Mouse (Mus musculus) cerebellum, adult 9-11 months (tissue): Measurements from ENCODE around the gene Defa2.
"Not testable (repeated sequence)": the region's sequence is repeated elsewhere in the genome, so short reads cannot be mapped to it uniquely, and the experiment has no call there.

ENCODE experiments used
- DNase-seq: peaks from one replicate; pipeline ENCODE4 v3.0.0; 2022

Gene Defa2

DNA sequence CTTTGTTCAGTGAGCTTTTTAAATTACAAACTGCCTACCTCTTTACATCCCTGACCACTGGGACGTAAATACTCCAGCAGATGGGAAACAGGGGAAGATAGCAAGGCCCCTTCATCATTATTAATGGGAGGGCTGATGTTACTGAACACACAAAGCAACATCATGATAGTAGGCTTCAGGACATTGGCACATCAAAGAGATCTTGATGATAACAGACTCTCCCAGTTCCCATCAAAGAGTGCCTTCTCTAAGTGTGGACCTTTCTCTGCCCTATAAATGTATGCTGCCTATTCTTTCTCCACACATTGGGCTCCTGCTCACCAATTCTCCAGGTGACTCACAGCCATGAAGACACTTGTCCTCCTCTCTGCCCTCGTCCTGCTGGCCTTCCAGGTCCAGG, at the start of gene Defa2:
TSS of gene Defa2 (plus strand) at position 301 of the 400 bp plus-strand sequence.
- not testable (repeated sequence) for DNase-seq

GRCm38 (mm10) chr8:21391511-21391910, 13.2 kb downstream of the Defa2 start, which contains the start of gene Defa33:
Gene Defa33 (plus strand): TSS chr8:21391811.
- DNase-seq, result not testable (repeated sequence)

DNA sequence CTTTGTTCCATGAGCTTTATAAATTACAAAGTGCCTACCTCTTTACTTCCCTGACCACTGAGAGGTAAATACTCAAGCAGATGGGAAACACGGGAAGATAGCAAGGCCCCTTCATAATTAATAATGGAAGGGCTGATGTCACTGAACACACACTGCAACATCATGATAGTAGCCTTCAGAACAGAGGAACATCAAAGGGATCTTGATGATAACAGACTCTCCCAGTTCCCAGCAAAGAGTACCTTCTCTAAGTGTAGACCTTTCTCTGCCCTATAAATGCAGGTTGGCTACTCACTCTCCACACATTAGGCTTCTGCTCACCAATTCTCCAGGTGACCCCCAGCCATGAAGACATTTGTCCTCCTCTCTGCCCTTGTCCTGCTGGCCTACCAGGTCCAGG, 48.8 kb downstream of the Defa2 start, which contains the start of gene Defa36:
TSS of gene Defa36 (plus strand) at position 301 of the 400 bp plus-strand sequence.
- DNase-seq, result not testable (repeated sequence)
